In the genomic region with DNA sequence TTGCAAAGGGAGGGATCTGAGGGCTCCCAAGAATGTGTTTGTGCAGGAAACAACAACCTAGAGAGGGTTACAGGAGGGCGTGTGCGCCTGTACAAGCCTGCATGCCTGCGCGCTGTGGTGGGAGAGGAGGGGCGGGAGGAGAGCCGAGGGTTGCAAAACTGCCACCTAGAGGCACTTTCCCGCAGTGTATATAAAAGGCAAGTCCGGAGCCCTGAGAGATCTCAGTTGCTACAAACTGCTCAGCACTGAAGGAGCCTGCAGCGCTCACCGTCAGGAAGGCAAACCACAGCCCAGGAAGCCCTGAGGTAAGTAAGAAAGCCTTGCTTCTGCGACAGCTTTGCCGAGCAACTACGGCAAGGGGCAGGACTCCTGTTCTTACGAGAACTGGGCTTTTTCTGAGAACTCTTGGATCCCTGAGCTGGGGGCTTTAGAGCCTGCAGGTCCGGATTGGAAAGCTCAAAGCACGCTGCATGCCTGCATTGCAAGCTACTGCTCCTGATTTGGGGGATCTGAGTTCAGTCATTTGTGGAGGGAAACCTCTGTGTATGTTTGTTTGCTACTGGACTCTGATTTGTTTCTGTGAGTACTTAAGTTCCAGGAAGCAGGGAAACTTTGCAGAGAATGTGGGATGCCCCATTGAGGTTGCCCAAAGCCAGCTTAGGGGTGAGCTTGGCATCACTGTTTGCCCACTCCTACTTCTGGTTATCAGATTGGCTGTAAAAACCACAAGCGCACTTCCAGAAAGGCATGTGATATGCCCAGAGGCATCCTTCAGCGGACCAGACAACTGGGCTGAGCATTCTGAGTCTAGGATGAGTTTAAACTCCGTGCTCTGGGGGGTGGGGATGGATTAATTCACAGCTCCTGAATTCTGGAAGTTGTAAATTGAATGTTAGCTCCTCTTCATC, we compare ENCODE assay signal across 8 mouse cellular contexts. TPM values are rescaled to one million over a fixed set of nuclear protein-coding genes. Genes with fewer than 3 reads are reported as not detected.
A peak's percentile ranks its signal among the peaks of the same experiment; 100 is the strongest.
DNase-seq lines count a peak whose midpoint lies in the region; ATAC-seq and TF ChIP-seq lines count a peak whose summit lies in the region.

A gene (plus strand): TSS at position 198 of the 908 bp plus-strand sequence.

- no peak for TF ChIP-seq CTCF in Patski (IDR thresholded peaks at IDR 0.05)
- TF ChIP-seq CTCF in lung, postnatal 0 days (IDR thresholded peaks at IDR 0.05) = peak; percentile 83

- peak; percentile 67 for ATAC-seq in Patski
- peak; percentile 79 for ATAC-seq in hindbrain, embryonic 13.5 days (ENCODE audit: low FRiP score)
- peak; percentile 91 for ATAC-seq in lung, postnatal 0 days

- TF ChIP-seq EP300 in lung, postnatal 0 days (IDR thresholded peaks at IDR 0.05) = peak; percentile 40; the same call in 1 of the 2 replicates

- WGBS in hindbrain, embryonic 13.5 days = under 1% methylated on average over 19 of the region's 19 CpGs
- WGBS in lung, postnatal 0 days = 1% methylated on average over 19 of the region's 19 CpGs

- H3K9ac ChIP-seq in hindbrain, embryonic 13.5 days = peak within 1 kb of the TSS; percentile 76
- peak within 1 kb of the TSS; percentile 60 for H3K9ac ChIP-seq in lung, postnatal 0 days (replicated peaks; ENCODE audit: low read depth)

- H3K36me3 ChIP-seq in hindbrain, embryonic 13.5 days = no peaks in the 10 kb centered on the region
- no peaks in the 10 kb centered on the region for H3K36me3 ChIP-seq in lung, postnatal 0 days (ENCODE audit: insufficient read depth, low read length)

- peaks cover 69% of the 10 kb centered on the region for H3K4me1 ChIP-seq in hindbrain, embryonic 13.5 days (replicated peaks)
- H3K4me1 ChIP-seq in lung, postnatal 0 days (ENCODE audit: insufficient read depth, low read depth, low read length) = no peaks in the 10 kb centered on the region

- POLR2A ChIA-PET in Patski (lab: Charles Lee) = interaction anchor here (0.6 to 2.9 kb wide), 11 partner anchors 8 to 389 kb away, joined by 3 to 12 read pairs (median 3); no protein-coding TSS in a partner anchor

- DNase-seq in Patski (ENCODE audit: low read depth, low spot score) = peak; percentile 64
- DNase-seq in cerebellum, postnatal 4 days (ENCODE audit: low spot score in 2 of 2) = peak; percentile 65 to 80
- peak; percentile 76 to 82 for DNase-seq in frontal cortex, postnatal 36 days (ENCODE audit: low spot score in 2 of 2)
- peak; percentile 73 to 85 for DNase-seq in layer of hippocampus, postnatal 14 days (ENCODE audit: low spot score in 2 of 2)
- peak; percentile 91 for DNase-seq in lung, postnatal 0 days (ENCODE audit: low spot score)
- peak; percentile 91 for DNase-seq in retina, embryonic 14.5 days (ENCODE audit: low spot score)
- peak; percentile 72 to 82 for DNase-seq in urinary bladder, adult 18-20 months (ENCODE audit: low spot score in 2 of 2)

- H3K4me2 ChIP-seq in hindbrain, embryonic 13.5 days = peak within 1 kb of the TSS; percentile 64
- H3K4me2 ChIP-seq in lung, postnatal 0 days (replicated peaks; ENCODE audit: low read depth, low read length) = peak within 1 kb of the TSS; percentile 48

- peak within 1 kb of the TSS; percentile 54 for H3K4me3 ChIP-seq in hindbrain, embryonic 13.5 days
- peak within 1 kb of the TSS; percentile 36 for H3K4me3 ChIP-seq in lung, postnatal 0 days (ENCODE audit: low read depth, low read length)

- no peaks in the 10 kb centered on the region for H3K27me3 ChIP-seq in Patski
- H3K27me3 ChIP-seq in hindbrain, embryonic 13.5 days = peaks cover 27% of the 10 kb centered on the region
- no peaks in the 10 kb centered on the region; the same call in 1 of the 2 replicates for H3K27me3 ChIP-seq in lung, postnatal 0 days (replicated peaks; ENCODE audit: insufficient read depth, low read length)

- peak within 1 kb of the TSS; percentile 81 for H3K27ac ChIP-seq in hindbrain, embryonic 13.5 days
- H3K27ac ChIP-seq in lung, postnatal 0 days (ENCODE audit: low read length) = peak within 1 kb of the TSS; percentile 51

- H3K9me3 ChIP-seq in hindbrain, embryonic 13.5 days = no peaks in the 10 kb centered on the region
- no peaks in the 10 kb centered on the region for H3K9me3 ChIP-seq in lung, postnatal 0 days (ENCODE audit: low read length)

- CTCF ChIA-PET in Patski (lab: Charles Lee) = interaction anchor here (0.8 to 8.2 kb wide), 22 partner anchors 11 to 387 kb away, joined by 3 to 78 read pairs (median 3); no protein-coding TSS in a partner anchor

- in situ Hi-C loops in Patski (cut with MboI; ENCODE audit: low pct_unique_long_range_greater_than_20kb) = loop anchor here (5.0 kb wide), 2 partner anchors 142 to 388 kb away; no protein-coding TSS in a partner anchor

RNA-seq across cellular contexts. Expression of the gene that starts here (rescaled TPM):
- polyA plus RNA-seq in Patski (2021) = 37.6 TPM
- polyA plus RNA-seq in hindbrain, embryonic 13.5 days (2015; fragmentation: Nextera tagmentation; extraction: Ambion mirVana) = 13.1 and 13.9 TPM in 2 replicates
- total RNA-seq in layer of hippocampus, postnatal 14 days (2021) = 10 to 100 TPM; 10.9 to 14.5 TPM
- polyA plus RNA-seq in lung, postnatal 0 days (2015; fragmentation: Nextera tagmentation; extraction: Ambion mirVana) = 38.4 and 54.8 TPM in 2 replicates

Comparison
In these comparisons a context has a peak if more than half of its experiments do, and no peak if none do; other contexts are left out.
1. Peak in every context shown above with its lines: DNase-seq, ATAC-seq, H3K4me3 ChIP-seq and H3K27ac ChIP-seq.